Mouse (Mus musculus) frontal cortex, postnatal 10 days (tissue): Measurements from ENCODE around the gene Hist1h4b.
"Not testable (repeated sequence)": the region's sequence is repeated elsewhere in the genome, so short reads cannot be mapped to it uniquely, and the experiment has no call there.

Source experiments
- DNase-seq, 2 experiments: peaks; one replicate each; pipeline ENCODE4 v3.0.0; 2022; ENCODE audit warnings: low spot score in 2 of 2, mixed read lengths in 1 of 2

The Hist1h4b gene

DNA sequence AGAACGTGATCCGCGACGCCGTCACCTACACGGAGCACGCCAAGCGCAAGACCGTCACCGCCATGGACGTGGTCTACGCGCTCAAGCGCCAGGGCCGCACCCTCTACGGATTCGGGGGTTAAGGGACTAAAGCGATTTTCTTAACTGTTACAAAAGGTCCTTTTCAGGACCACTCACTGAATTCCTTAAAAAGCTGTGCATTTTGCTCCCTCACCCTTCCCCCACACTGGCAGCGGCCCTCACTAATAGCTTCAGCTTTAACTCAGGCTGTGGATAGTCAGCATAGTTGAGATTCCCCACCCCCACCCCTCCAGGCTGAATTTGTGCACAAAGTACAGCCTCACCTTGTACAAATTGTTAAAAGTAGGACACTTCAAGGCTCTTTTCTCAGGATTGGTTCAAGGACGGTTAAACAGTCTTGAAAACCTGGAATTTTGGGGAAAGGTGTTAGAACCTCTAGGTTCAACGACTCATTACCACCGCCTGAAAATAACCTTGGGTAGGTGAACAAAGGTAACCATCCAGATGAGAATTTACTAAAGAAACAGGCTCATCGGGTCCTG lies 479 bp downstream of the Hist1h4b start:
- DNase-seq, result no peak

DNA sequence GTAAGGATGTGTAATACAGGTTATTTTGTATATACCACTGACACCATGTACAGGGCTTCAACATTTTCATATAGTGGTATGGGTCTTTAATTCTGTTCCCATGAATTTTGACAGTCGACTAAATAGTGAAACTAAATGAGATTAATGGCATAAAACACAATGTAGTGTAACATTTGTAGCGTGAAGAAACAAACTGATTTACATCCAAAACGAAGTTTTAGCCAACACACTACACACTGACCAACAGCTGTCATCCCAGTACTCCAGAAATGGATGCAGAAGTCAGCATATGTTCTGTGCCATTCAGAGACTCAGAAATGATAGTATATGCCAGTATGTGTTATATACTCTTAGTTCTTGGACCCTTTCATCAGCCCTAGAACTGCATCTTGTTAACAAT lies 1.1 kb downstream of the Hist1h4b start:
- no peak for DNase-seq

DNA sequence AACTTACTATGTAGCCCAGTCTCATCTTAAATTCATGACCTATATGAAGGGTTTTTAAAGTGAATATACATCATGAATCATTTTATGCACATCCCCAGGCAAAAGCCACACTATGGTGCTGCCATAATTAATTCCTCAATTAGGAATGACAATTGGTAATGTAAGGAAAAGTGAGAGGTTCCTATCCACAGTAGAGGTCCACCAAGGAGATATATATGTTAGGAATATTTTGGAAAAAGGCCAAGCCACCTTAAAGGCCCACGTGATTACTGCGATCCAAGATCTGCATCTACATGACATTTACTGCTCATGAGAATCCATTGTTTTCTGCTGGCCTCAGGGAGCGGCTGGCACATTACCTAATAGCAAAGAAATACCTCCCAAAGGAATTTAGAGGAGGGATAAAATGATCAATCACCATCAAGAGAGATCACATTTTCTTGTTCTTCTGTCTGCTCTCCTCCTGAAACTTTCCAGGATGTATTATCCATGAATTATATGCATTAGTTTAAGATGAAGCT lies 2.5 kb downstream of the Hist1h4b start:
- DNase-seq, result no peak

DNA sequence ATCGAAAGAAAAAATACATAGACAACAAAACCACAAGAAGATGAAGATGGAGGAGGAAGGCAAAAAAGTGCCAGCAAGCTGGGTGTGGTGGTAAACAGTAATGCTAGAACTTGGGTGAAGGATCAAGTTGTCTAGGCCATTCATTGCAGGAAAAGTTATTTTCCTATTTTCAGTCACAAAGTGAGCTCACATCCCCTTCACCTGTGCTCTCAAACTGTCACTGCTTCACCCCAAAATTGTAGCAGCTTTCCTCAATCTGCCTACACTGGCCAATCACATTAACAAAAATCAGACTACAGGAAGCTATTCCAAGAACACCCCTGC lies 3.1 kb downstream of the Hist1h4b start:
- no peak for DNase-seq

DNA sequence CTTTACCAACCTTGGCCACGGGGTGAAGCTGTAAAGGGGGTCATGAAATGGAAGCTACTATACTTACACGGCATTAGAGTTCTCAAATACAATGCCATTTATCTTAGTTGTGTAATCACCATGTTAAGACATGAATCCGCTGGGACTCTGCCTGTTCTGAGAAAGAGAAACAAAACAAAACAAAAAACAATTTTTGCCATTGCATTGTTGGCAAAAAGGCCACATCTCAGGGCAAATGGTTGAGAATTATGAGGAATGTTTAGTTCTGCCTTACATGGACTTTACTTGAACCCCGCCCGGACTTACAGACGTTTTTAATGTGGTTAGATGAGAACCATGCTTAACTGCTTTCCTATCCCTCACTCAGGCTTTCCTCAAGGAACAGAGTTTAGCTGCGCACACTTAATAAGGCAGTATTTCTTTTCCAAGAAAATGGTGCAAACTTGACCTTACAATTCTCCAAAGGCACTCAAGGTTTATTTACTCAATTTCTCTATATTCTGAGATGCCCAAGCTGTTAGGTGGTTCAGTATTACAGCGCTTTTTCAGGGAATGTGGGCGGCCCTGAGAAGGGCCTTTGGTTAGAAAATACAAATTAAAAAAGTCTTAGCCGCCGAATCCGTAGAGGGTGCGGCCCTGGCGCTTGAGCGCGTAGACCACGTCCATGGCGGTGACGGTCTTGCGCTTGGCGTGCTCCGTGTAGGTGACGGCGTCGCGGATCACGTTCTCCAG lies 3.6 kb downstream of the Hist1h4b start:
- no peak for DNase-seq

DNA sequence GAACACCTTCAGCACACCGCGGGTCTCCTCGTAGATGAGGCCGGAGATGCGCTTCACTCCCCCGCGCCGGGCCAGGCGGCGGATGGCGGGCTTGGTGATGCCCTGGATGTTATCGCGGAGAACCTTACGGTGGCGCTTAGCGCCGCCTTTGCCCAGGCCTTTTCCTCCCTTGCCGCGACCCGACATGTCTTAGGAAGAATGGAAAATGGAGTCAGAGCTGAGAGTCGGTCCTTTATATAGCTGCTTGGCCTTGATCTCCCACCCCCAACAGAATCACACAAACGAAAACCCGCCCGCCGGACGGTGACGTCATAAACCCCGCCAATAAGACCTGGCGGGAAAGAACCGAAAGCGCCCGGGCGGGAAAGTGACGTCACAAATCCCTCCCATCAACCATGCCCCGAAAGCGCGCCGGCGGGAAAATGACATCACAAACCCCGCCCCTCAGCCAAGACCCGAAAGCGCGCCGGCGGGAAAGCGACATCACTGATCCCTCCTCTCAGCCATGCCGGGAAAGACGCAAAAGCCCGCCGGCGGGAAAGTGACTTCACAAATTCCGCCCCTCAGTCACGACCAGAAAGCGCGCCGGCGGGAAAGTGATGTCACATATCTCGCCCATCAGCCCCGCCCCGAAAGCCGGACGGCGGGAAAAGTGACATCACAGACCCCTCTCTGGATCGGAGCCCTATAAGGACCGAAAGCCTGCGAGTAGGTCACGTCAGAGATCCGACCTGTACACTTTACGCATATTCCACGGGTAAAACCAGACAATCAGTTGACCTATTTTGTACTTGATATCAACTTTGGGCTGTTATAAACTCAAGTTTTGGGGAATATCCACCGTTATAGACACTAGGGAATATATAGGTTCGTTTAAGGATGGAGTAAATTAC lies 4.4 kb downstream of the Hist1h4b start, which contains the start of gene Hist1h4a:
Gene Hist1h4a (minus strand): TSS at position 259 of the 893 bp plus-strand sequence.
- peak; percentile 98 to 99 for DNase-seq

DNA sequence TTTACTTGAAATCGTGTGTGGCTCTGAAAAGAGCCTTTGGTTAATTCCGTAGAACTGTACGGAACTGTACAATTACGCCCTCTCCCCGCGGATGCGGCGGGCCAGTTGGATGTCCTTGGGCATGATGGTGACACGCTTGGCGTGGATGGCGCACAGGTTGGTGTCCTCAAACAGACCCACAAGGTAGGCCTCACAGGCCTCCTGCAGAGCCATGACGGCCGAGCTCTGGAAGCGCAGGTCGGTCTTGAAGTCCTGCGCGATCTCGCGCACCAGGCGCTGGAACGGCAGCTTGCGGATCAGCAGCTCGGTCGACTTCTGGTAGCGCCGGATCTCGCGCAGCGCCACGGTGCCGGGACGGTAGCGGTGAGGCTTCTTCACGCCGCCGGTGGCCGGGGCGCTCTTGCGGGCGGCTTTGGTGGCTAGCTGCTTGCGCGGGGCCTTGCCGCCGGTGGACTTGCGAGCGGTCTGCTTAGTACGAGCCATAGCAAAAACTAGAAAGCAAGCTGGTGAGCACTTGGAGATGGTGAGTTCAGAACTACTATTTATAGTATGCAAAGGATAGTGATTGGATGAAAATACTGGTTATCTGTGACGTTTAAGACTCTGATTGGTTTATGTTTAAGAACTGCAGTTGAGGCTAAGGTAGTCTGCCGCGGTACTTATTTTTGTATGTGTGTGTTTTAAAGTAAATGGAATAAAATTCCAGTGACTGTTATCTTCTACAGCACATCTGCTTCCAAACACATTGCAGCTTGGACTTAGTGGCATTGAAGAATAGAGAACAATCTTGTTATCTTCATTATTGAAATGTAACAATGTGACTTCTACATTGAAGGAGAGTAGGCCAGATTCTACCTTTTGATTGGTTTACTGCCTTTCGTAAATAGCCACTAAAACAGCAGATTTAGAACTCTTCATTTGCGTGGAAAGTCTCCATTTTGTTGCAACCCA lies 5.3 kb downstream of the Hist1h4b start, which contains the start of gene Hist1h3a:
Gene Hist1h3a (minus strand): TSS at position 516 of the 951 bp plus-strand sequence.
- DNase-seq, result peak; percentile 49 to 56

DNA sequence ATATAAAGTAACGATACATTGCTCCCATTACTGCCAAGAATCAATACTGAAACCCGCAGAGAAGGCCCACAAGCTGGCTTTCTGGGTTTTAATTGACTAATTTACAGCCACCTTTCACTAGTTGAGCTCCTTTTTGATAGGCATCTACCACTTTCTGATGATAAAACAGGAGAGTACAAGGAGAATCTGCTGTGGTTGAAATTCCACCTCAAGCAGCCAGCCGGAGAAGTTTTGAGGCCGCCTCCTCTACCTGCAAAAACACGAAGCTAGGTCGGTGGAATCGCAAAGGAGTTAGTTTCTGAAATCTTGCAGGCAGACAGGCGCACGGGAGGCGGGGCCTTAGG lies 6.4 kb downstream of the Hist1h4b start:
- DNase-seq, result no peak

DNA sequence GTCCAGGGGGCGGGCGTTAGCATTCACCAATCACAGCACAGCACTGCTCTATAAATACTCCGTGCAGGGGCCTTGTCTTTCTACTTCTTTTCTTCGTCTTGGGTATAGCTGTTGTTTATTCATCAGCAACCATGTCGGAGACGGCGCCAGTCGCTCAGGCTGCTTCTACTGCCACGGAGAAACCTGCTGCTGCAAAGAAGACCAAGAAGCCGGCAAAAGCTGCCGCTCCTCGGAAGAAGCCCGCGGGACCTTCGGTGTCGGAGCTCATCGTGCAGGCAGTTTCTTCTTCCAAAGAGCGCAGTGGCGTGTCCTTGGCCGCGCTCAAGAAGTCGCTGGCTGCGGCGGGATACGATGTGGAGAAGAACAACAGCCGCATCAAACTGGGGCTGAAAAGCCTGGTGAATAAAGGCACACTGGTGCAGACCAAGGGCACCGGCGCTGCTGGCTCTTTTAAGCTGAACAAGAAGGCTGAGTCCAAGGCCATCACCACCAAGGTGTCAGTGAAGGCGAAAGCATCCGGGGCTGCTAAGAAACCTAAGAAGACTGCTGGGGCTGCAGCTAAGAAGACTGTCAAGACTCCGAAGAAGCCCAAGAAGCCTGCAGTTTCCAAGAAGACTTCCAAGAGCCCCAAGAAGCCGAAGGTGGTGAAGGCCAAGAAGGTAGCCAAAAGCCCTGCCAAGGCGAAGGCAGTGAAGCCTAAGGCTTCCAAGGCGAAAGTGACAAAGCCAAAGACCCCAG lies 6.9 kb downstream of the Hist1h4b start, which contains the start of gene Hist1h1a:
Gene Hist1h1a (plus strand): TSS at position 81 of the 738 bp plus-strand sequence.
- DNase-seq, result peak; percentile 77 to 78

DNA sequence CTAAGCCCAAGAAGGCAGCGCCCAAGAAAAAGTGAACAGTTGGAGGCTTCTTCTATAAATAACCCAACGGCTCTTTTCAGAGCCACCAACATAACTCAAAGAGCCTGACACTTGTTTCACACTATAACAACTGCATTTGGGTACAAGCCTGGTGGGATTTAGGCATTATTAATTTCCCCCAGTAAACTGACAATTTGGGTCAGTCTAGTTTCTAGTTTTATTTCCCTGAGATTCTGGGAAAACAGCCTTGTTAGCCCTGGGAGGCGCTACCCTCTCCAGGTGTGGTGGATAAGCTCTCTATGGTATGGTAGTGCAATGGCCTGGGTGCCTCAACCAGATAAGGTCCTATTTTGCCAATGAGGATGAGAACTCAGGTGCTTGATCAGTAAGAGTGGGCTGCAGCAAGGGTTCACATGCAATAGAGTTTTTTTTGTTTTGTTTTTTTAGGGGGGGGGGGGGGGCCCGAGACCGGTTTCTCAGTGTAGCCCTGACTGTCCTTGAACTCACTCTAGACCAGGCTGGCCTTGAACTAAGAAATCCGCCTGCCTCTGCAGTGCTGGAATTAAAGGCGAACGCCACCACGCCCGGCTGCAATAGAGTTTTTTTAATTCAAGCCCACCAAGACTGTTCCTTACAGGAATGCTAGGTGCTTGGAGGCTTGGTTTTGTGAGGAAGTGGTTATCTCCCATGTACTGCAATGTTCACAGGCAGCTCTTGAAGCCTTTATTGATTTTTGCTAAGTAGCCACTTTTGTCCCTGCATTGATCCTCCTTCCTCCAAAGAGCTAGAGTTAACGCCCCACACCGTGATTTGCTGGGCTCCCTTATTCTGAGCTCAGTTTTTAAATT lies 7.7 kb downstream of the Hist1h4b start:
- DNase-seq, result no peak

DNA sequence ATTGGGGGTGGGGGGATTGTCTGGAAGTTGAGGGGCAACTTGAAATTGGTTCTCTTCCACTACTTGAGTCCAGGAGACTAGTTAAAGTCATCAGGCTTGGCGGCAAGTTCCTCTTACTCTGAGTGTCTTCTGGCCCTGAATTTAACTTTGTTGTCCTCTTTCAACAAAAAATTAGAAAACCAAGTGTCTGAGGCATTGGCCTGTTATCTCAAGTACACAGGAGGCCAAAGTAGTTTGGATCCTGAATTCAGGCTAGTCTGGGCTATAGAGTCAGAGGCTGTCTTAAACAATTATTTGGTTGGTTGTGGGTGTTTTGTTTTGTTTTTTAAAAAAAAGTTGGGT lies 8.3 kb downstream of the Hist1h4b start:
- DNase-seq, result no peak

DNA sequence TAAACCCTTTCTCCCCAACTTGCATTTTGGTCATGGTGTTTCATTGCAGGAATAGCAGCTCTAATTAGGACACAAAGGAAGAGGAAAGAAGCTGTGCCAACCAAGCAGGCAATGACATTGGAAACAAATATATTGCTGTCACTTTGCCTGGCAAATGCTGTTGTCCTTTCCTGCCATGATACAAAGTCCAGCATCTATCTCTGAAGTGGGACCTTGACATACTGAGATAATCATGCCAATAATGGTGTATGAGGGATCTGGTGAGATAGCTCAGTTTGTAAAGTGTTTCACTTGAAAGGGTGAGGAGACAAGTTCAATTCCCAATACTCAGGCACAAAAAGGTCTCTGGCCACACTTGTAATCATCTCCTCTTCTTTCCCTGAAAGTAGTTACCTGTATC lies 10.0 kb downstream of the Hist1h4b start:
- no peak for DNase-seq

DNA sequence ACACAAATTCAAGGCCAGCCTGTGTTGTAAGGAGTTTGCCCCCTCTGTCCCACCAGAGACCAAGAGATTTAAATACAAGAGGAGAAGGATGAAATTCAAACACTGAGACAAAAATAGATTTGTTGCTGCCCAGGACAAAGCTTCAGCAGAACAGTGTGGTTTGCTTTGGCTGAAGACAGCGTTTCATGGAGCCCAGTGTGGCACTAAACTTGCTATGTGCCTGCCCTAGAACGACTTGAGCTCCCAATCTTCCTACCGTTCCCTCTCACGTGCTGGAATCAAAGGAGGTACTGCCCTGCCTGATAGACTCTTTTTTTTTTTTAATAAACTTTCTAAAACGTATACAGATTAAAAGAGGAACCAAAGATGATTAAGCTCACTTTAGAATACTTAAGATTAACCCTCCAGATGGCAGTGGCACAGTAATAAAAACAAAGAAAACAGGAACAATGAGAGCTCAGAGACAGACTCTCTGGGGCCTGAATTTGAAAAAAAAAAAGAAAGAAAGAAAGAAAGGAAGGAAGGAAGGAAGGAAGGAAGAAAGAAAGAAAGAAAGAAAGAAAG lies 12.1 kb downstream of the Hist1h4b start:
- no peak for DNase-seq

DNA sequence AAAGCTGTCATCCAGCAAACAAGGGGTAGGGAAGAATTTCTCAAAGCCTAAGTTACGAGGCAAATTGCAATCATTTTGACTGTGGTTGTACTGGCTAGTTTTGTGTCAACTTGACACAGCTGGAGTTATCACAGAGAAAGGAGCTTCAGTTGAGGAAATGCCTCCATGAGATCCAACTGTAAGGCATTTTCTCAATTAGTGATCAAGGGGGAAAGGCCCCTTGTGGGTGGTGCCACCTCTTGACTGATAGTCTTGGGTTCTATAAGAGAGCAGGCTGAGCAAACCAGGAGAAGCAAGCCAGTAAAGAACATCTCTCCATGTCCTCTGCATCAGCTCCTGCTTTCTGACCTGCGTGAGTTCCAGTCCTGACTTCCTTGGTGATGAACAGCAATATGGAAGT lies 12.8 kb downstream of the Hist1h4b start, which contains the start of gene Trim38:
Gene Trim38 (plus strand): TSS at position 301 of the 400 bp plus-strand sequence.
- DNase-seq, result not testable (repeated sequence)

DNA sequence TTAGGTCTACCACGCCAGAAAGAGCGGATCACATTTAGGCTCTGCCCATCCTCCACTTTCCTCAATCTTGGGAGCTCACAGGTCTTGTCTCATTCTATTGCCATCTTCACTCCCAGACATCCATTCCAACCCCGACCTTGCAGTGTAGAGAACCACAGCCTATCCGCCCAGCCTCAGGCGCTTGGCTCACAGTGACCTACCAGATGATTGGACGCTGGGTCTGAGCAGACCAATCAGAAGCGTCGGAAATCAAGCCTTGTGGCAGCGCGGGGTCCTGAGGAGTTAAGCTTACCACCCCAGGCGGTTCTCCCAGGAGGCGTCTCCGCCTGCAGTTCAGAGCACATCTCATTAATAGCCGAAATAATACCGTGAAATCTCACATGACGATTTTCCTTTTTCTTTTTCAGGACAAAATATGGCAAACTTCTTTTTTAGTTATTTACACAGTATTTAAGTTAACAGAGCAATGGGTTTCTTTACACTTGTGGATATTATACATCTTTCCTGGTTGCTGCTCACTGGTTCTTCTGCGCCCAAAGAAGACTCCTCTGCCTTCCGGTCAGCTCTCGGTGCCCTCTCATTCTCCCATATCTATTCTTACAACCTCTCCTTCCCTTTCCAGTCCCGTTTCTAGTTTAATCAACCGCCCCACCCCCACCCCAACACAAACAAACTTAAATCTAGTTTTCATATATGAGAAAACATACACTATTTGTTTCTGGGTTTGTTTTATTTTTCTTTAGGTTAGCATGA lies 15.9 kb downstream of the Hist1h4b start:
- peak in 1 of 2 experiments; percentile 43 for DNase-seq

DNA sequence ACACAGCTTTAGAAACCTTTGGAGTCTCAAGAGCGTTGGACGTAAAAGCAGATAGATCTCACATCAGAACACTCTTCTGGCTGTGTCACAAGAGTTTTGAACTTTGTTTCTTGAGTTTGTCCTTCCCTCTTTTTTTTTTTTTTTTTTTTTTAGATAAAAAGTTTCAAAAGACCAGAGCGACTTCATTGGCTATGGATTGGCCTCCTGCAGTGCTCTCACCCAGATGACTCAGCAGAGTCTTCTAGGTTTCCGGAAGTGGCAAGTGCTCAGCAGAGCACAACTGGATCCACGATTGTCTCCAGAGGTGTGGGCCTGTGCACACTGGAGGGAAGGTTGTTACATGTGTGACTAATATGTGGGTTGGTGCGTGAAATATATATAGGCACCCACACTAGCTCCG lies 21.5 kb downstream of the Hist1h4b start:
- no peak for DNase-seq

DNA sequence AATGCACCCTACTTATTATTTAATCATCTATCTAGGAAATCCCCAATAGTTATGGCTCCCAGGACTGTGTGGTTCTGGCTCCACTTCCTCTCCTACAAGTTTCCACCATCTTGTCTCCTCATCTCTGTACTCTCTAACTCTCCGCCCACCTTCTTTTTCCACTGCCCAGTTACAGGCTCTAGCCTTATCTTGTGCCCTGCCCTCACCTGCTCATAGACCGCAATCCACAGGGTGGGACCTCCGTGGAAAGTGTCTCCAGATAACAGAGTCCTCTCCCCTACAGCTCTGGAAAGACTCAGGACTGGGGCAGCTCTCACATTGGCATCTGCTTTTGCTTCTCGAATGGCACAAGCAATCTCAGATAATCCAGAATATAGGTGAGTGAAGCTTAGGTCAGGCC lies 22.2 kb downstream of the Hist1h4b start:
- no peak for DNase-seq

DNA sequence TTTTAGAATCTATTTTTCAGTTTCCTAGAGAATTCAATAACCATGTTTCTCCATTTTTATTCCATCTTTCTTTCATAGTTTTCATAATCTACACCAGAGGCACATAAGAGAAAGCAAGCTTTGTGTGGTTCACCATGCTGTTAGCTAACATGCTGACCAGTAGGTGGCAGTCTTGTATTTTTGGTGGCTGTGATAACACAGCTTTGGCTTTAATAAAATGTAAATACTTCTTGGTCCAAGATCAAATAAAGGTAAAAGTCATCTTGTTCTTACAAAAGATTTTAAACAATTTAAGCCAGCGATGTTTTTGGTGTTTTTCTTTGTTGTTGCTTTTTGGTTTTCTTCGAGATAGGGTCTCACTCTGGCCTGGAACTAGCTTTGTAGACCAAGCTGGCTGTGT lies 35.7 kb downstream of the Hist1h4b start:
- peak in 1 of 2 experiments; percentile 33 for DNase-seq
